Mouse (Mus musculus): Measurements from ENCODE around the gene Ilk.
"Not testable (repeated sequence)": the region's sequence is repeated elsewhere in the genome, so short reads cannot be mapped to it uniquely, and the experiment has no call there.

The Ilk gene

GRCm38 (mm10) chr7:105743246-105743925 lies 7.0 kb downstream of the Ilk start:
- not testable (repeated sequence) for DNase-seq (ENCODE audit: extremely low spot score)

DNA sequence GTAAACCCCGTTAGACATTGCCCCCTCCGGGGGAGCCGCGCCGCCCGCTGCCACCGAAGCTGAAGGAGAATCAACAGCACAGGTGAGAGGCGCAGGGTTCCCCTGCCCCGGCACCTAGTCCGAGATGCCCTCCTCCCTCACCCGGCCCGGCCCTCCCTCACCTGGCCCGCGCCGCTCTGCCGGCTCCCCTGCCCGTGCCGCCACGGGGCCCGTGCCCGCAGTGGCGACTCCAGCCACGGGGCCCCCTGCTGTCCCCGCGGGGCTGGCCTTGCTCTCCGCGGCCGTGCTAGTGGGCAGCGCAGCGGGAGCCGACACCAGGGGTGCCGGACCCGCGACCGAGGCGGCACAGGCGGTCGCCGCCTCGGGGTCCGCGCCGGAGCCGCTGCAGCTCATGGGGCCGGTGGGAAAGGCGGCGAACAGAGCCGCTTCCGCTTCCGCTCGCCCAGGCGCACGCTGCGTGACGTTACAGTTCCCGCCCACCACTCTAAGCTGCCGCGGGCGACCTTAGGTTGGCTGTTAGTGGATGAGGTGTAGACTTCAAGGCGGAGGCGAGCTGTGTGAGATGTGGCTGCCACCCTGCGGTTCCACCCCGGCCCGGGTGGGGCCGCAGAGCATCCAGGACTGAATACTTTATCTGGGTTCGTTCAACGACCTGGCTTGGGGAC lies 7.7 kb downstream of the Ilk start, which contains the start of gene Taf10:
Taf10 (minus strand) TSS at position 436 of the 665 bp plus-strand sequence.
- DNase-seq (ENCODE audit: extremely low spot score) = peak; percentile 88

GRCm38 (mm10) chr7:105747776-105748175 lies 11.4 kb downstream of the Ilk start:
- no peak for DNase-seq (ENCODE audit: extremely low spot score)

DNA sequence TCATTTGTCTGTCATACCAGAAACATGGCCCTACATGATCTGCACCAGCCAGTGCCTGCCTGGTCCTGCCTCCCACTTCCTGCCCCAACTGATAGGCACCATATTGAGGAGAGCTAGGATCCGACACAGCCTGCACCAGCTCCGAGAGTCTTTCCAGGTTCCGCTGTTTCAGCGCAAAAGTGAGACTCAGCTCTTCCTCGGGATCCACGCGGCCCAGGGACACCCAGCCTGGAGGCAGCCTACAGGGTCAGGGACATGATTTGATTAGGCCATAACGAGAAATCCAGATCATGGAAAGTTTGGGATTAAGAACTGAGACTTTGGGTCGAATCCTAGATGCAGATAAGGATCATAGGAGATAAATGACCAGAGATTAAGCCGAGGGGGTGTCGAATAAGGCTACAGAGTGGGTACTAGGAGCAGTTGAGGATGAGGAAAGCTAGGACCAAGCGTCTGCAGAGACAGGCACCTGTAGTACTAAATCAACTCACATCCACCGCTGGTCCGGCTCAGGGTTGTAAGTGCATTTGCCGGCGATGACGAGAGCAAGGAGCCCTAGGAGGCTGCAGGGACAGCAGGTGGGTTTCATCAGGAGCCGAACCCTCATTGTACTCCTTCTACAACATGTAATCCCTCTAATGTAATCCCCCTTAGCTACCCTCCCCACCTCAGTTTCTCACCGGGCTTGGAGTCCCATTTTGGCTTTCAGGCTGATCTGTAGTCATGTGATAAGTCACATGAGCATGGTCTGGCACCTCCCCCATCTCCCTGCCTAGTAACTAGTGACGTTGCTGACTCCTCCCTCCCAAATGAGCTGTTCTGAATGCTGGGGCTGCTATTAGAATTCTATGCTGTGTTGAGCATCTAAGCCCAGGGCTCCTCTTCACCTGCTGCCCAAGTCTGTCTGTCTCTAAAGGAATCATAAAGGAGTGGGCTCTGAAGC lies 15.4 kb downstream of the Ilk start, which contains the start of gene Tpp1:
Tpp1 (minus strand) TSS at position 745 of the 943 bp plus-strand sequence.
- peak; percentile 88 for DNase-seq (ENCODE audit: extremely low spot score)

DNA sequence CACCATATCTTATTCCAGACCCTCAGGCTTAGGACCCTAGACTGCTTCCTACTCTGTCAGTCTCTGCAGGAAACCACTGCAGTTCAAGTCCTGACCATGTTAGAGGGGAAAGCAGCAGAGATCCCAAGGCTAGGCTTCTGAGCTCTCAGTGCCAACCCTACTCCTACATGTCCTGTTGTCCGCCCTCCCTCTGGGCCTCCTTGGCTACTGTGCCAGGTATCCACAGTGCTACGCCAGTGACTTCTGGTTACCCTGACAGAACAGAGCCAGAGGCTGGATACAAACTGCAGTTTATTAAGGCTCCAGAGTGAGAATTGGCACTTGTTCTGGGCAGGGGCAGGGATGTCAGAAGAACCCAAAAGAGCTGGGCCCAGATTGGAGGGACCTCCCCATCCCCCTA lies 16.3 kb downstream of the Ilk start:
- DNase-seq (ENCODE audit: extremely low spot score) = no peak

- DNase-seq (ENCODE audit: extremely low spot score) = no peak
Observed at GRCm38 (mm10) chr7:105753281-105753680, 16.9 kb downstream of the Ilk start.

- no peak for DNase-seq (ENCODE audit: extremely low spot score)
Observed at GRCm38 (mm10) chr7:105761813-105762484, 25.6 kb downstream of the Ilk start.

DNA sequence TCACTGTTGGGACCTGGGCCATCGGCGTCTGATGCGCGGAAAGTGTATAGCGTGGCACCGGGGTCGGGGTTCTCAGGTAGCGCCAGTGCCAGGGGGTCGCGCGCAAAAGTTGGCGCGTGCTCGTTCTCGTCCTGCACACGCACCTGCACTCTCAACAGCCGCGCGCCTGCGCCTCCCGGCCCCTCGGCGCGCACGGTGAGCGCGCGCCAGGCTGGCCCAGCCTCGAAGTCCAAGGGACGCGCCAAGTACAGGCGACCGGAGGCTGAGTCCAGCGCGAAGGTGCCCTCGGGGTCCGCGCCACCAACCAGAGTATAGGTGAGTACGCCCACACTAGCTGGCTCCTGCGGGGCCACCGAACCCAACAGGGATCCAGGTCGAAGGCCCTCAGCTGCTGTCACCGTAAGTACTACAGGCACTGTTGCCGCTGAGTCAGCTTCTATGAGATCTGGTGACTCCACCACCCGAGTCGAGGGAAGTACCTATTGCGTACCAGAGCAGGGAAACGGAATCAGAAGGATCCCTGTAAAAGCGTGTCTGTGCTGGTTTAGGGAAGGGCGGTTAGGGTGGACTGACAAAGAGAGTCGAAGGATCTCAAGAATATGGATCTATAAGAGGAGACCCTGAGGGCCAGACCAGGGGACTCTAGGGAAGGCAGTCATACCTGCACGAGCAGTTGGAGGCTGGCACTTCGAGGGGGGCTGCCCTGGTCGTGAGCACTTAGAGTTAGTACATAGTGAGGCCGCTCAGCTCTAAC lies 26.3 kb downstream of the Ilk start:
- no peak for DNase-seq (ENCODE audit: extremely low spot score)

DNA sequence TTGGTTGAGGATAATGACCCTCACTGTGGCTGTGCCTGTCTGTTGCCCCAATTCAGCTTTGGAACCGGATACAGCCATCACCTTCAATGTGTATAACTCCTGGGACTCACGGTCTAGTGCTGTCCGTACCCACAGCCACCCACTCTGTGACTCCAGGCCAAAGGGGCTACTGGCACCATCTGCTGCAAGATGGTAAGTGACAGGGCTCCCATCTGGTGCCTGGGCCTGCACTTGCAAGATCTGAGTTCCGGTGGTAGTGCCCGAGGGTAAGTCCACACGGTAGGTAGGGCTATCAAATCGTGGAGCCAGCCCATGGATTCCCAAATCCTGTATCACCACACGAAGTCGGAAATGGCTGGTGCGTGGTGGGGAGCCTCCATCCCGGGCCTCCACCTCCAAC lies 27.9 kb downstream of the Ilk start:
- DNase-seq (ENCODE audit: extremely low spot score) = no peak

DNA sequence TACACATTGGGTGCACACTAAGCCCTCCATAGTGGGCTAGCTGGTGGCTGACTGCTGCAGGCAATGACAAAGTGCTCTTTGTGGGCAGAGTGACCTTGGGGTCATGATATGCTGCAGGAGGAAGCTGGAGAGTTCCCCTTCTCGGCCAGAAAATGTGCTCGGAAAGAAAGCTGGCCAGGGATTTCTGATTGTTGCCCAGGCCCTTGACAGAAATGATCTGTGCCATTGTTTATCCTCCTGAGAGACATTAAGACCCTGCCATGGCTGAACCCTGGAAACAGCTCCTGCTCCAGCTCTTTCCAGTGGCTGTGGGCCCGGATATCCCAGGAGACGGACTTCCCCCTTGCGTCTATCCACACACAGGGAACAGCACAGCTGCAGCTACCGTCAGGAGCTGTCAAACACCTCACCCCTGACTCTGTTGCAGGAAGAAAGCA lies 31.4 kb downstream of the Ilk start:
- peak; percentile 37 for DNase-seq (ENCODE audit: extremely low spot score)

DNA sequence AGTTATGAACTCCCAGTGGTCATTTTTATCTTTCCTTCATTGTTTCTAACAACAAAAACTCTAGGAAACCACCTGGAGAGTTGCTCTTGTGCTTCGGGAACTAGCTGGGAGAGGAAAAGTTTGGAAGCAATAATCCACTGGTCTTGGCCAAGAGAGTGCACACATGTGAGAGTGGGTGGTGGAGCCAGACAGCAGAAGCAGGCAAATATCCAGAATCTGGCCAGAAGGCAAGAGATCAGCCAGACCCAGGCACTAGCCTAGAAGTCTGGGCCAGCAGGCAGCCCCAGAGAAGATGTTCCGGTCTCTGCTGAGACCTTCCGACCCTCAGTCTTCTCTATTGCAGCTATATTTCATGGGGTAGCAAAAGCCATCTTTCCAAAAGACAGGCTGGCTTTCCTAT lies 33.6 kb downstream of the Ilk start:
- DNase-seq (ENCODE audit: extremely low spot score) = no peak

DNA sequence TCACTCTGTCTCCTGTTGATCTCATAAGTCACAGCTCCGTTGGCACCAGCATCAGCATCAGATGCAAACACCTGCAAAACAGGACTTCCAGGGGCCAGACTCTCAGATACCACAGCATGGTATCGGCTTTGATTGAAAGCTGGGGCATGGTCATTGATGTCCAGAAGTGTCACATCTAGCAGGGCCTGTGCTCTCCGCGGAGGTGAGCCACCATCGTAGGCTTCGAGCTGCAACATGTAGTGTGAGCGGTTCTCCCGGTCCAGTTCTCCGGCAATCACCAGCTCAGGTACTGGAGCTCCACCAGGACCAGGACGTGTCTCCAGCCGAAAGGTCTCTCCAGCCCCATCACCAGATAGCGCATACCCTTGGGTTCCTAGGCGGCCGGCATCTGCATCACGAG lies 35.9 kb downstream of the Ilk start:
- DNase-seq (ENCODE audit: extremely low spot score) = no peak

- DNase-seq (ENCODE audit: extremely low spot score) = no peak
Observed at GRCm38 (mm10) chr7:105773041-105773440, 36.6 kb downstream of the Ilk start.

DNA sequence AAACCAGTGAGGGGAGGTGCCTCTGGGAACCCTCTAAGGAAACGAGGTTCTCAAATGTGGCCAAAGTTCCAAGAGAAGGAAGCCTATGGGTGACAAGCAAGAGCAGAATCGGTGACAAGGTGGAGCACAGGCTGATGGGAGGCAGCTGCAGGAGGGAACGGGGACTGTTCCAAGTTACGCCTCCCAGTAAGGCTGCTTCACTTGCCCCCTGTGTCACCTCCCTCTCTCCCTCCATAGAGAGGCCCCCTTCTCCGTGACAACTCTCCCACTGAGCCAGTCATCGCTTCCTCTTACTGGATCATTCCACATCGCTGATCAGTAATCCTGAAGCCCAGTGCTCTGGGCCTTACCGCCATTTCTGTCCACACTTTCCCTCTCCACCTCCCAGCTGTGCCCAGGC lies 38.3 kb downstream of the Ilk start:
- no peak for DNase-seq (ENCODE audit: extremely low spot score)

DNA sequence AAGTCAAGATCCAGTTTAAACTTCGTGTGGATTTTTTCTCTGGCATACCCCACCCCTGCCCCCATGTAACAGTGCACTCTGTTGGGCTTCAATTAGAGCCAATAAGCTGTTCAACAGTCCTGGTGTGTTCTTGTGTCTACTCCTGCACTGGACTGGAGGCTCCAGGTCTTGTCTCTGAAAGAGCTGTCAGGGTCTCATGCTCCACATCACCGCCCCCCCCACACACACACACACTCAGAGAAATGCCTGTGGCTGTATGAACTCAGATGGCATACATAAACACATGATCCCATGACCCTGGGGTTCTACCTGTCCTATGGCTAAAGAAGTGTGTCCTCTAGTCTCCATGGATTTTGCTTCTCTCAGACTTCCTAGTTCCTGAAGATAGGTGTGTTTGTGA lies 39.6 kb downstream of the Ilk start:
- DNase-seq (ENCODE audit: extremely low spot score) = no peak

- no peak for DNase-seq (ENCODE audit: extremely low spot score)
Observed at GRCm38 (mm10) chr7:105777316-105777715, 40.9 kb downstream of the Ilk start.

DNA sequence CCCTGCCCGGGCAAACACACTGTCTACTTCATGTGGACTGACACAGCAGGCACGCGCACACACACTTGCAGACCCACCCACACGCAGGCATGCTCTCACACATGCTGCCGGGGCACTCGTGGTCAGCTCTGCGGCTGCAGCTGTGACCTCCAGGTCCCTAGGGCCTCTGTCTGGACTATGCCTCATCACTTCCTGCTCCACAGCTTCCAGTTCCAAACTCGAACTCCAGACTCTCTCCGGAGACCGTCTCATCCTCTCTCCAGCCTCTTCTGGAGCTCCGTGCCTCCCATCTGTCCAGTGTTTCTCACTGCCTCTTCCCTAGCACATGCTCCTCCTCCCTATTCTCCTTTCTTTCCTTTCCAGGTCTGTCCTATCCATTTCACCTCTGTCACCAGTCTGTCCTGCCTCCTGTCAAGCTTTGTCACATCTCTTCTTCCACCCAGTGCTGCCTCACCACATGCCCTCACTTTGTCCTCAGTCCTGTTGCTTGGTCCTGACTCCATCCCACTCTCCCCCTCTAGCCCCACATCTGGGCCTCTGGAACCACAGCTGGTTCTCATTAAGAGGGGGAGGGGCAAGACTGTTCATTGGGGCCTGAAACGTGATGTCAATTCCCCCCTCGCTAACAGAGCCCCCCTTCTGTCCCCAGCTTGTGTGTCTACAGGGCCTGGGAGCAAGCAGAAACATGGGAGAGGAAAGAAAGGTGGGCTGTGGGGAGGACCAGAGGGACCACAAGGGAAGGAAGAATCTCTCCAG lies 41.6 kb downstream of the Ilk start:
- DNase-seq (ENCODE audit: extremely low spot score) = peak; percentile 84

DNA sequence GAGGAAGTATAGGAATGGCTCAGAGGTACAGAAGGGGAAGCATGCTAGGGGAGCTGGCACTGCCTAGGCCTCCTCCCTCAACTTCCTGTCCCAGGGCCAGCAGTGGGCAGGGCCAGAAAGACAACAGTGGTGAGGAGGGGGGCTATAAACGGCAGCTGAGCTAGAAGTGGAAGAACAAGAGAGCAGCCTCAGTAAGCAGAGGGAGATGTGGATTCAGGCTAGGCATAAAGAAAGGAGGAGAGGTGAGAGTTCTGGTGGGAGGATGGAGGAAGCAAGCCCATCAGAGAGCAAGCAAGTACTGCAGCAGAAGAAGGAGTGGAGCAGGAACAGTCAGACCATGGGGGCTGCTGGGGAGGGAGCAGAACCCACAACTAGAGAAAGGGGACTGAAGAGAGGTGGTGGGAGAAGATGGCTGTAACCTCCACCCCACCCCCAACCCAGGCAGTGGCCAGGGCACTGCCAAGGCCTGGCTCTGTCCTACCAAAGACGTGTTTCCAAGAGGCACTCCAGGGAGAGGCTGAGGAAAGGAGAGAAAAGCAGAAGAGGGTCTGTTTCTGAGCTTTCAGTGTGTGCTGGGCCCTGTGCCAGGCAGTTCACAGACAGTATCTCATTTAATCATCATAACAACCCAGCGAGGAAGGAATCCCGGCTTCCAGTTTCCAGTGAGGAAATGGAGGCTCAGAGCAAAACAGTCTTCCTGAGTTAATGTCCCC lies 42.3 kb downstream of the Ilk start:
- DNase-seq (ENCODE audit: extremely low spot score) = no peak

GRCm38 (mm10) chr7:105783861-105784260 lies 47.5 kb downstream of the Ilk start:
- no peak for DNase-seq (ENCODE audit: extremely low spot score)

DNA sequence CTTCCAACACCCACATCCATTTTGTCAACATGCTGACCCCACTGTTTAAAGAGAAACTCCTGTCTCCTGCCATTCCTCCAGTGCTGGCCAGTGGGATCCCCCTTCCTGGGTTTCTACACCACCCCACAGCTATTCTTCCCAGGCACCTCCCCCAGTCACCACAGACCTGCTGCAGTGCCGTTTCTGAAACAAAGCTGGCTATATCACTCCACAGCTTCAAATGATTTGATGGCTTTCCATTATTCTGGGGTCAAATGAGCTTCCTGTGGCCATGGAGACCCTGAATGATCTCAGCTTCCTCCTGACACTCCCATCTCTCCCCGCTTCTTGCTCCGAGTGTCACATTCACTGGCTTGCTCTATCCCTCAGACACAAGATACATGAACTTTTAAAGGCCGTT lies 48.2 kb downstream of the Ilk start:
- DNase-seq (ENCODE audit: extremely low spot score) = no peak
